Mouse (Mus musculus): ENCODE results near the gene Cyb561.

Gene Cyb561

GRCm38 (mm10) chr11:105952111-105952510, 1.0 kb downstream of the Cyb561 start:
- DNase-seq (ENCODE audit: low spot score) = no peak

- DNase-seq (ENCODE audit: low spot score) = no peak
These were observed 1.5 kb downstream of the Cyb561 start for GRCm38 (mm10) chr11:105951601-105952044.

GRCm38 (mm10) chr11:105950519-105950918, 2.6 kb downstream of the Cyb561 start:
- no peak for DNase-seq (ENCODE audit: low spot score)

GRCm38 (mm10) chr11:105948255-105948654, 4.9 kb downstream of the Cyb561 start:
- no peak for DNase-seq (ENCODE audit: low spot score)

GRCm38 (mm10) chr11:105946694-105947154, 6.4 kb downstream of the Cyb561 start:
- no peak for DNase-seq (ENCODE audit: low spot score)

- DNase-seq (ENCODE audit: low spot score) = peak; percentile 28
These were observed 8.1 kb downstream of the Cyb561 start for GRCm38 (mm10) chr11:105944770-105945672.

GRCm38 (mm10) chr11:105944126-105944621, 9.0 kb downstream of the Cyb561 start:
- DNase-seq (ENCODE audit: low spot score) = peak; percentile 46

- DNase-seq (ENCODE audit: low spot score) = peak; percentile 43
These were observed 9.7 kb downstream of the Cyb561 start for GRCm38 (mm10) chr11:105943133-105944102.

- no peak for DNase-seq (ENCODE audit: low spot score)
These were observed 11.2 kb downstream of the Cyb561 start for GRCm38 (mm10) chr11:105941973-105942372.

GRCm38 (mm10) chr11:105938771-105939170, 14.4 kb downstream of the Cyb561 start:
- DNase-seq (ENCODE audit: low spot score) = no peak

- no peak for DNase-seq (ENCODE audit: low spot score)
These were observed 16.2 kb downstream of the Cyb561 start for GRCm38 (mm10) chr11:105936974-105937373.

GRCm38 (mm10) chr11:105936200-105936599, 16.9 kb downstream of the Cyb561 start:
- peak; percentile 41 for DNase-seq (ENCODE audit: low spot score)

GRCm38 (mm10) chr11:105935496-105935895, 17.6 kb downstream of the Cyb561 start:
- no peak for DNase-seq (ENCODE audit: low spot score)

- DNase-seq (ENCODE audit: low spot score) = no peak
These were observed 18.3 kb downstream of the Cyb561 start for GRCm38 (mm10) chr11:105934816-105935215.

GRCm38 (mm10) chr11:105934303-105934711, 18.8 kb downstream of the Cyb561 start:
- no peak for DNase-seq (ENCODE audit: low spot score)

GRCm38 (mm10) chr11:105933746-105934145, 19.4 kb downstream of the Cyb561 start:
- DNase-seq (ENCODE audit: low spot score) = no peak

- no peak for DNase-seq (ENCODE audit: low spot score)
These were observed 21.8 kb downstream of the Cyb561 start for GRCm38 (mm10) chr11:105931380-105931779.

- DNase-seq (ENCODE audit: low spot score) = no peak
These were observed 25.0 kb downstream of the Cyb561 start for GRCm38 (mm10) chr11:105928171-105928570.

GRCm38 (mm10) chr11:105927065-105928030, 25.8 kb downstream of the Cyb561 start:
- peak; percentile 57 for DNase-seq (ENCODE audit: low spot score)

GRCm38 (mm10) chr11:105922769-105923663, 30.1 kb downstream of the Cyb561 start:
- DNase-seq (ENCODE audit: low spot score) = no peak

Measured in ovary, postnatal 14 days (tissue).